Mouse (Mus musculus) bone marrow macrophage, adult 2 months (primary cell): ENCODE measurements around the gene Vsir.

Source experiments
- CTCF ChIP-seq: IDR thresholded peaks from 2 replicates; pipeline ENCODE4 v1.5.1; 2012; ENCODE audit warnings: low read depth, mild to moderate bottlenecking, low read length, moderate library complexity
- POLR2A ChIP-seq: IDR thresholded peaks from 2 replicates; pipeline ENCODE4 v1.6.1; 2012; ENCODE audit warnings: mild to moderate bottlenecking, low read depth, low read length, borderline replicate concordance

DNA sequence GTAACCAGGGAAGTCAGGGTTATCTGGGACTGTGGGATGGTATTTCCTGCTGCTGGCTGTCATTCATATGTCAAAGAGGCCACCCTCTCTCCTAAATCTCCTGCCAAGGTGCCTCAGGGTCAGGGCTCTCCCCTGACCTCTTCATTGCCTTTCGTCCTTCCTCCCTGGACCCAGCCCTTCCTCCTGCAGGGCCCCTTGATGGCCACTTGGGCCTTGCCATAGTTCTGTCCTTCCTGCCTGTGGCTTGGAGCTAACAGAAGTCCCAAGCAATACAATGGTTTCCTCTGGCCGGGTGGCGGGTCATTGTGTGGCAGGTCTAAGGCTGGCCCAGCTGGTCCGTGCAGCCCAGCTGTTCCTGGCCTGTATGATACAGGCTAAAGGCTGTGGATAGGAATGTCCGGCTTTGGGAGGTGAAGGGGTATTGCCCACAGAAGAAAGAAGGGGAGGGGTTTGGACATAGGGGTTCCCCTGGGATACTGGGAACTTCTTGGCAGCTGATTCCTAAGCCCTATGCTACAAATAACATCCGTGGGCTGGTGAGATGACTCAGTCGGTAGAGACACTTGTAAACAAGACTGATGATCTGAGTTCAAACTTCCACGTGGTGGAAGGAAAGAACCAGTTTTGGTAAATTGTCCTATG lies 27.4 kb downstream of the Vsir start:
- no peak for TF ChIP-seq POLR2A
- TF ChIP-seq CTCF: no peak
